Comparison of ENCODE assay signal across 8 mouse cellular contexts in the genomic region with DNA sequence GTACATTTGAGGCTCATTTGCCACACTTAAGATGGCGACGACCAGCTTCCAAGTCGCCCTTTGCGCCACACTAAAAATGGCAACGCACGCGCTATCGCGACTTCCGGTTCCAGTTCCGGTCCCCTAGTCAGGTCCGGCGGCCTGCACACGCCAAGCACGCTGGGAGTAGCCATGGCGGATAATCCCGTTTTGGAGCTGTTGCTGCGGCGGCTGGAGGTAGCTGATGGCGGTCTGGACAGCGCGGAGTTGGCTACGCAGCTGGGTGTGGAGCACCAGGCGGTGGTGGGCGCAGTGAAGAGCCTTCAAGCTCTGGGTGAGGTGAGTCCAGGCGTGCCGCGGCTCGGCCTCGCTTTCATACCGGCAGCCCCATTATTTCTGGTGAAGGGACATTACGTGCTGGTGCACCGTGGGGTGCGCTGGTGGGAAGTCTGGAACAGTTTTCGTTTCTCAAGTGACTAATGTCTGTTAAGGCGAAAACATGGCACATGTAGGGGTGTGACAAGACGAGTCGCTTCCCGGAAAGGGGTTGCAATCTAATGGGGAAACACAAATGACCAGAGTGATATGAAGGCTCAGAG. TPM values are rescaled to one million over a fixed set of nuclear protein-coding genes. Genes with fewer than 3 reads are reported as not detected.
A peak's percentile ranks its signal among the peaks of the same experiment; 100 is the strongest.
DNase-seq lines count a peak whose midpoint lies in the region; ATAC-seq and TF ChIP-seq lines count a peak whose summit lies in the region.

Gene Farsa, plus strand, starts transcription at position 126 of the 578 bp plus-strand sequence.

- H3K4me3 ChIP-seq in E14TG2a.4 (replicated peaks; ENCODE audit: low read length), result peak within 1 kb of the TSS; percentile 100
- peak within 1 kb of the TSS; percentile 67 for H3K4me3 ChIP-seq in forebrain, embryonic 12.5 days (replicated peaks)
- H3K4me3 ChIP-seq in heart, postnatal 0 days (ENCODE audit: low read depth, low read length), result peak within 1 kb of the TSS; percentile 96
- H3K4me3 ChIP-seq in liver, embryonic 16.5 days (ENCODE audit: low read depth, low read length), result peak within 1 kb of the TSS; percentile 97
- peak within 1 kb of the TSS; percentile 90 for H3K4me3 ChIP-seq in neural tube, embryonic 13.5 days
- H3K4me3 ChIP-seq in testis, adult 2 months (ENCODE audit: control insufficient read depth, low read depth, low read length), result peak within 1 kb of the TSS; percentile 96

- H3K27ac ChIP-seq in forebrain, embryonic 12.5 days, result peak within 1 kb of the TSS; percentile 65
- peak within 1 kb of the TSS; percentile 90 for H3K27ac ChIP-seq in heart, postnatal 0 days (ENCODE audit: low read depth)
- H3K27ac ChIP-seq in liver, embryonic 16.5 days (ENCODE audit: low read length), result peak within 1 kb of the TSS; percentile 90
- peak within 1 kb of the TSS; percentile 79 for H3K27ac ChIP-seq in neural tube, embryonic 13.5 days (replicated peaks)
- H3K27ac ChIP-seq in testis, adult 2 months (ENCODE audit: control insufficient read depth, insufficient read depth, low read depth, low read length), result peak within 1 kb of the TSS; percentile 85

- H3K9me3 ChIP-seq in E14TG2a.4 (ENCODE audit: low read length), result no peaks in the 10 kb centered on the region
- H3K9me3 ChIP-seq in forebrain, embryonic 12.5 days, result no peaks in the 10 kb centered on the region
- H3K9me3 ChIP-seq in heart, postnatal 0 days (replicated peaks; ENCODE audit: control insufficient read depth, low read length), result no peaks in the 10 kb centered on the region
- no peaks in the 10 kb centered on the region for H3K9me3 ChIP-seq in liver, embryonic 16.5 days (replicated peaks; ENCODE audit: control insufficient read depth, low read length)
- H3K9me3 ChIP-seq in neural tube, embryonic 13.5 days, result no peaks in the 10 kb centered on the region

- under 1% methylated on average over 39 of the region's 39 CpGs for WGBS in forebrain, embryonic 12.5 days
- WGBS in heart, postnatal 0 days, result under 1% methylated on average over 39 of the region's 39 CpGs
- WGBS in liver, embryonic 16.5 days (ENCODE audit: insufficient replicate concordance), result under 1% methylated on average over 39 of the region's 39 CpGs
- WGBS in neural tube, embryonic 13.5 days, result under 1% methylated on average over 39 of the region's 39 CpGs

- peak; percentile 92 for ATAC-seq in forebrain, embryonic 12.5 days (ENCODE audit: low FRiP score)
- ATAC-seq in heart, postnatal 0 days (ENCODE audit: insufficient read depth, low read depth), result peak; percentile 98
- ATAC-seq in liver, embryonic 16.5 days (ENCODE audit: low read depth), result peak; percentile 95
- ATAC-seq in neural tube, embryonic 13.5 days (ENCODE audit: low read depth), result peak; percentile 93

- H3K36me3 ChIP-seq in E14TG2a.4 (ENCODE audit: insufficient read depth, low read length), result peaks cover 38% of the 10 kb centered on the region
- peaks cover 29% of the 10 kb centered on the region for H3K36me3 ChIP-seq in forebrain, embryonic 12.5 days (replicated peaks)
- peaks cover 24% of the 10 kb centered on the region for H3K36me3 ChIP-seq in heart, postnatal 0 days (replicated peaks; ENCODE audit: control insufficient read depth, insufficient read depth, low read length)
- peaks cover 20% of the 10 kb centered on the region for H3K36me3 ChIP-seq in liver, embryonic 16.5 days (ENCODE audit: control insufficient read depth, insufficient read depth)
- peaks cover 30% of the 10 kb centered on the region for H3K36me3 ChIP-seq in neural tube, embryonic 13.5 days
- H3K36me3 ChIP-seq in testis, adult 2 months (ENCODE audit: control insufficient read depth, insufficient read depth, low read length), result no peaks in the 10 kb centered on the region; the same call in none of the 2 replicates

- TF ChIP-seq EP300 in heart, postnatal 0 days (IDR thresholded peaks at IDR 0.05; ENCODE audit: low read depth), result no peak

- peak within 1 kb of the TSS; percentile 81 for H3K9ac ChIP-seq in forebrain, embryonic 12.5 days
- peak within 1 kb of the TSS; percentile 92 for H3K9ac ChIP-seq in heart, postnatal 0 days (replicated peaks; ENCODE audit: low read depth, low read length)
- H3K9ac ChIP-seq in liver, embryonic 16.5 days (ENCODE audit: low read depth, low read length), result peak within 1 kb of the TSS; percentile 94
- H3K9ac ChIP-seq in neural tube, embryonic 13.5 days, result peak within 1 kb of the TSS; percentile 91

- peaks cover 52% of the 10 kb centered on the region for H3K4me1 ChIP-seq in E14TG2a.4 (replicated peaks; ENCODE audit: low read depth, low read length)
- peaks cover 20% of the 10 kb centered on the region for H3K4me1 ChIP-seq in forebrain, embryonic 12.5 days
- H3K4me1 ChIP-seq in heart, postnatal 0 days (ENCODE audit: control insufficient read depth, insufficient read depth), result peaks cover 12% of the 10 kb centered on the region
- H3K4me1 ChIP-seq in liver, embryonic 16.5 days (ENCODE audit: control insufficient read depth, low read depth, low read length), result peaks cover 23% of the 10 kb centered on the region
- peaks cover 23% of the 10 kb centered on the region for H3K4me1 ChIP-seq in neural tube, embryonic 13.5 days (replicated peaks)
- H3K4me1 ChIP-seq in testis, adult 2 months (ENCODE audit: control insufficient read depth, insufficient read depth, low read length), result no peaks in the 10 kb centered on the region

- DNase-seq in c-Kit-positive CD71-positive TER-119-positive erythroid progenitor cells, embryonic 14.5 days (ENCODE audit: low spot score), result peak; percentile 95
- DNase-seq in heart, postnatal 0 days (ENCODE audit: low spot score), result peak; percentile 90
- peak; percentile 94 to 96 for DNase-seq in kidney, postnatal 4 days

- TF ChIP-seq CTCF in E14TG2a.4 (conservative IDR thresholded peaks at IDR 0.05; ENCODE audit: low read length), result no peak
- no peak for TF ChIP-seq CTCF in heart, postnatal 0 days (IDR thresholded peaks at IDR 0.05; ENCODE audit: low read depth)
- TF ChIP-seq CTCF in testis, adult 2 months (IDR thresholded peaks at IDR 0.05; ENCODE audit: control insufficient read depth, insufficient read depth, insufficient replicate concordance, low read depth, low read length), result no peak

- peak; percentile 99 for TF ChIP-seq POLR2A in testis, adult 2 months (IDR thresholded peaks at IDR 0.05; ENCODE audit: control insufficient read depth, low read depth, low read length)

- H3K27me3 ChIP-seq in E14TG2a.4 (ENCODE audit: insufficient read depth, low read length), result no peaks in the 10 kb centered on the region
- no peaks in the 10 kb centered on the region for H3K27me3 ChIP-seq in forebrain, embryonic 12.5 days
- H3K27me3 ChIP-seq in heart, postnatal 0 days (ENCODE audit: control insufficient read depth, insufficient read depth, low read length), result no peaks in the 10 kb centered on the region
- no peaks in the 10 kb centered on the region for H3K27me3 ChIP-seq in liver, embryonic 16.5 days (ENCODE audit: control insufficient read depth, insufficient read depth, low read depth, low read length)
- H3K27me3 ChIP-seq in neural tube, embryonic 13.5 days, result peaks cover 3% of the 10 kb centered on the region; the same call in 1 of the 2 replicates
- H3K27me3 ChIP-seq in testis, adult 2 months (ENCODE audit: control insufficient read depth, insufficient read depth, low read length), result no peaks in the 10 kb centered on the region

- H3K4me2 ChIP-seq in forebrain, embryonic 12.5 days, result peak within 1 kb of the TSS; percentile 86
- H3K4me2 ChIP-seq in heart, postnatal 0 days (ENCODE audit: low read depth, low read length), result peak within 1 kb of the TSS; percentile 94
- H3K4me2 ChIP-seq in liver, embryonic 16.5 days (ENCODE audit: low read depth, low read length), result peak within 1 kb of the TSS; percentile 87
- H3K4me2 ChIP-seq in neural tube, embryonic 13.5 days, result peak within 1 kb of the TSS; percentile 97

RNA-seq across cellular contexts. Expression of gene Farsa, which starts in this region (rescaled TPM):
- polyA plus RNA-seq in forebrain, embryonic 12.5 days (2016; fragmentation: Nextera tagmentation; extraction: Ambion mirVana), result 110 and 111 TPM in 2 replicates
- 38.6 and 40.0 TPM in 2 replicates for total RNA-seq in heart, postnatal 0 days (2014; rRNA removed; ENCODE audit: low replicate concordance)
- 36.3 and 38.3 TPM in 2 replicates for polyA plus RNA-seq in heart, postnatal 0 days (2015; fragmentation: Nextera tagmentation; extraction: Ambion mirVana)
- 52.7 and 53.1 TPM in 2 replicates for polyA plus RNA-seq in liver, embryonic 16.5 days (2015; fragmentation: Nextera tagmentation; extraction: Ambion mirVana)
- polyA plus RNA-seq in neural tube, embryonic 13.5 days (2015; fragmentation: Nextera tagmentation; extraction: Ambion mirVana), result 102 and 104 TPM in 2 replicates
- polyA plus RNA-seq in testis, adult 2 months (2012; rRNA removed), result 50.4 and 55.7 TPM in 2 replicates

Comparison
In these comparisons a context has a peak if more than half of its experiments do, and no peak if none do; other contexts are left out.
1. Peak in every context shown above with its lines: DNase-seq, ATAC-seq, H3K4me3 ChIP-seq and H3K27ac ChIP-seq.